Mouse (Mus musculus) cerebellum, adult (tissue): ENCODE measurements at regions not wholly inside any gene's neighbourhood (a gene's known extent, or its start where the extent isn't known, plus 50 kb on each side); places are given as distances from the start of the nearest gene placed in this dataset.
"Not testable (repeated sequence)": the region's sequence is repeated elsewhere in the genome, so short reads cannot be mapped to it uniquely, and the experiment has no call there.

Experiments
- ATAC-seq: cut with Nextera tagmentation; 2 replicates; pipeline ENCODE4 v1.9.2; 2017; ENCODE audit warnings: mild to moderate bottlenecking, moderate library complexity, mixed read lengths; ENCODE audit not compliant: insufficient number of reproducible peaks, low FRiP score, low TSS enrichment

GRCm38 (mm10) chr6:74966046-74966445 lies 1496.6 kb upstream of the 4931417E11Rik start:
- ATAC-seq, result no peak

- no peak for ATAC-seq
Observed at GRCm38 (mm10) chr6:74928485-74928884, 1459.0 kb upstream of the 4931417E11Rik start.

GRCm38 (mm10) chr6:74903551-74903950 lies 1434.1 kb upstream of the 4931417E11Rik start:
- ATAC-seq, result no peak

- ATAC-seq, result peak; percentile 66; the same call in 1 of the 2 replicates
Observed at GRCm38 (mm10) chr6:74870626-74871320, 1401.3 kb upstream of the 4931417E11Rik start.

GRCm38 (mm10) chr6:74820696-74821095 lies 1351.2 kb upstream of the 4931417E11Rik start:
- ATAC-seq, result not testable (repeated sequence)
